Mouse (Mus musculus) cerebellum, postnatal 14 days (tissue): ENCODE measurements around the gene Spaca4.

Experiments used
- DNase-seq, 2 experiments: peaks; one replicate each; pipeline ENCODE4 v3.0.0; 2021; ENCODE audit warnings: mixed read lengths in 2 of 2

Spaca4 gene

DNA sequence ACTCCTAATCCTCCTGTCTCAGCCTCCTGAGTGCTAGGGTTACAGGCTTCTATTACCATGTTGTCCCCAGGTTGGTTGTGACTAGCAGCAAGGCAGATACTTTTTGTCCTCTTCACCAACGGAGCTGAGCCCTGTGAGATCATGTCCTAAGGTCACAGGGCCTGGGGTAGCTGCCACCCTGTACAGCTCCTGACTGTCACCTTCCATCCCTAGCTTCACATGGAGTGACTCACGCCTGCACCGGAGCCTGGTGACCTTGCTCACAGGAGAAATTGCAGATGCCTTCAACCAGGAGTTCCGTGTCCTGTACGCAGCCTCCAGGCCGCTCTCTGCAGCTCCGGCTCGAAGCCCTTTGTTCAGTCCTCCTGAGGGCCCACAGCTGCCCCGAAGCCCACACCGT lies 806 bp upstream of the Spaca4 start:
- no peak for DNase-seq

DNA sequence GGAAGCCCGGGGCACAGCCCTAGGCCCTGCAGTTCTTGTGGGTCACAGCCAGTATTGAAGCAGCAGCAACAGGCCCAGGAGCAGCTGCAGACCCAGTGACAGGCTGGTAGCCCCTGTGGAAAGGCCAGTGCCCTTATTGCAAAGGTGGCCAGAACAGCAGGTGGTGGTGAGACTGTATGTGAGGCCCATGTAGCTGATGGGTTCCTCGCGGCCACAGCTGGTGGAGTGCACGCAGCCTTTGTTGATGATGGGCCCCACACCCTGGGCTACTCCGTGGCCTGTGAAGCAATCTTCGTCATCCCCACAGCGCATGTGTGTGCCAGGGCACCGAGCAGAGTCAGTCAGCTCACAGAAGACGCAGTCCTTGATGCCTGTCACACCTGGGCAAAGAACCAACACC lies 462 bp downstream of the Spaca4 start:
- no peak for DNase-seq

DNA sequence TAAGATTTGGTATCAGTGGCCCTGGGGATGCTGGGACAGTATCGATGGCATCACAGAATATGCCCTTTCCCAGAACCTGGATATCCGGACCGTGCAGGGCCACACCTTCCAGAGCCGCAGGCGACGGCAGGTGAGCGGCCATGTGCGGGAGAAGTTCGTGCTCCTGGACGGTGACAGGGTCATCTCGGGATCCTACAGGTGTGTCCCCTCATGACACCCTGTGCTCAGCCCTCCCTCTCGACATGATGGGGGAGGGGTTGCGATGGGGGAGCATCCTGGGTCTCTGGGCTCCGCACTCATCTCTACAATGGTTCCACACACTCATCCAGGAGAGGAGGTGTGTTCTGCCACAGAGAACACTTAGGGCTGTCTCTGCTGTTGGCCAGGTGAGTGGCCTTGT lies 1.8 kb downstream of the Spaca4 start:
- DNase-seq = no peak

DNA sequence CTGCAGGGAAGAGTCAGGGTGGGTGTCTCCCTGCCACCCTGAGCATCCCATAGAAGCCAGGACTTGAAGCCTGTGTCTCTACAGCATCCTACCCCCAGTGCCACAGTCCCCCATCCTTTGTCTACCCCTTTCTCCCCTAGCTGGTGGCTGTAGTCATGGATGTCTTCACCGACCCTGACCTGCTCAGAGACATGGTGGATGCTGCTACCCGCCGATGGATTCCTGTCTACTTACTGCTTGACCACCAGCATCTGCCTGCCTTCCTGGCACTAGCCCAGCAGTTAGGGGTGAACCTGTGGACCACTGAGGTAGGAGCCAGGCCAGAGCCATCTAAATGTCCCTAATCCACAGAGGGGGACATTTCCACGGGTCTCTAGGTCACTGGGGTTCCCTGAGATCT lies 2.3 kb downstream of the Spaca4 start:
- no peak for DNase-seq

DNA sequence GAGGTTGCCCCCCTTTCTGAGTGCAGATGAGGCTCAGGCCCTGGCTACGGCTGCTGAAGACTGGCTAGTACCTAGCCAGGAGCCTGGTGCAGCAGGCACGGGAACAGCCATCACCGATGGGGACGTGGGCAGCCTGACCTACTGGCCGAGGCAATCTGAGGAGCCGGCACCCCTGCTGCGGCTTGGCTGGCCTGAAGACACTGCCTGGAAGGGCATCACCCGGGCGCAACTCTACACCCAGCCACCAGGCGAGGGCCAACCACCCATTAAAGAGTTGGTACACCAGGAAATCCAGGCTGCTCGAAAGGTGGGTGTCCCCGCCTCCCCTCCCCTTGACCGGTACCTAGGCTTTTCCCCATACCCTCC lies 3.3 kb downstream of the Spaca4 start:
- DNase-seq = peak; percentile 60 to 66

DNA sequence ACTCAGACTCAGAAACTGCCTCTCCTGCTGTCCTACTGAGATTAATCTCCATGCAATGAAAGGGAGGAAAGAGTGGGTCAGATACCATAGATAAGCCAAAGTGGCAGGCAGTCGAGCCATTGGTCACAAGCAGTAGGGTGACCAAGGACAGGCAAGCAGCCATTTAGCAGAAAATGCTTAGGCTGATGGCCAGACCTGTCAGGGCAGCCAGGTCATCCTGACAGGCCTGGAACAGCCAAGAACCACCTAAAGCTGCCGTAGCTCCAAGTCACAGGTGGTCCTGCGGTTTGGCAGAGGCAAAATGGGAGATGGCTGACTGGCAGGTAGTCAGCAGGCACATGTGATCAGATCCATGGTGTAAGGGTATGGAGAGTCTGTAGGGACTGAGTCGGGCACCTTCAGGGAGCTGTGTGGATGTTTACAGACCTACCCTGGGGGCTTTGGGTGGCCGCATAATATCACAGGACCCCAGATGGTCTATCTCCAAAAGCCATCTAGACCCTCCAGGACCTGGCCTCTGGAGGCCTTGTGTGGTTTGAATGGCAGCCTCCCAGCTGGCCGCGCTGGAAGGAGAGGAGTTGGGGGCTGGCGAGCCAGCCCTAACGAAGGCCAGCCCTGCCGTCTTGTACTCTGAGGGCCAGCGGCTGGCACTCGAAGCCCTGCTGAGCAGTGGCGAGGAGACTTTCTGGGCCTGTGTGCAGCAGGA lies 3.8 kb downstream of the Spaca4 start:
- DNase-seq = peak; percentile 68 to 72

DNA sequence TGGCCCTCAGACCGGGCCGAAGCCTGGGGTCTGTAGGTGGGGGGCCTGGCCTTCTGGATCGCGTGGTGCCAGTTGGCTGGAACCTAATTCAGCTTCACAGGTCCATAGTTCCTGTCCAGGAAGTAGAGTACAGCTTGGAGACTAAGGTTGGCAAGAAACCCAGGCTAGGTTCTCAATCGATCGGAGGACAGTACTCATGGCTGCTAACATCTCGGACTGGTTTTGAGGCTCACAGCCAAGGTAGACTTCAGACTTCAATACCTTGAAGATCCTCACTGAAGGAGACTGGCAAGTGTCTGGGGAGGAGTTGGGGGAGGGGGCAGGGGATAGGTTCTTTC lies 4.4 kb downstream of the Spaca4 start:
- DNase-seq = no peak

DNA sequence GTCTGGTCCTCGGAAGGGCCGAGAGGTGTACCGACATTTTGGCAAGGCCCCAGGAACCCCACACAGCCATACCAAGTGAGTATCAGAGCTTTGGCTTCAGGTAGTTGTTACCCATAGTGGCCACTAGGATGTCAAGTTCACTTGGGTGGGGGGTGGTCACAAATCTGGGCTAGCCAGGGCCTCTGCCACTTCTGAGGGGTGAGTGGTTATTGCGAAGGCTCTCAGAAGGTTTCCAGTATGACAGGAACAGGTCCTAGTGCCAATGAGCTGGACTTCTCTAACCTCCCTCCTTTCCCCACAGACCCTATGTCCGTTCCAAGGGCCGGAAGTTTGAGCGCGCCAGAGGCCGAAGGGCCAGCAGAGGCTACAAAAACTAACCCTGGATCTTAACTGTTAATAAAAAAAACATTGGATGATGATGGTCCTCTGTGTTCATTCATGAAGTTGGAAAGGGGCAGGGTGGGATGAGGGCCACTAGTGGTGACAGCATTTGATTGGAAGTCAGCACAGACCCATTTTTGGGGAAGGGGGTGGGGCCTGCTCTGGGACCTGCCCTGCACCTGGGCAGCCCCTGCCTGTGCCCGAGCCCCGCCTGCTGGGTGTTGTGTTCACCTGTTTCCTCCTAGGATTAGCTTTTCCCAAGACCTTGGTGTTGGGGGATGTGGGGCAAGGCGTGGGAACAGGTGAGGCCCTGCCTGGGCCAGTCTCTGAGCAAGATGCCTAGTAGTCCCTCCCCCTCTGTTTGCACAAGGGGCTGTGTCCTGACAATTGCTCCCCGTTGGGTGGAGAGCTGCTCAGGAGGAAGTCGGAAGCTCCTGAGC lies 5.0 kb downstream of the Spaca4 start, which contains the start of gene Fam83e:
Fam83e (plus strand) TSS at position 800 of the 821 bp plus-strand sequence.
- peak; percentile 20 to 52 for DNase-seq

DNA sequence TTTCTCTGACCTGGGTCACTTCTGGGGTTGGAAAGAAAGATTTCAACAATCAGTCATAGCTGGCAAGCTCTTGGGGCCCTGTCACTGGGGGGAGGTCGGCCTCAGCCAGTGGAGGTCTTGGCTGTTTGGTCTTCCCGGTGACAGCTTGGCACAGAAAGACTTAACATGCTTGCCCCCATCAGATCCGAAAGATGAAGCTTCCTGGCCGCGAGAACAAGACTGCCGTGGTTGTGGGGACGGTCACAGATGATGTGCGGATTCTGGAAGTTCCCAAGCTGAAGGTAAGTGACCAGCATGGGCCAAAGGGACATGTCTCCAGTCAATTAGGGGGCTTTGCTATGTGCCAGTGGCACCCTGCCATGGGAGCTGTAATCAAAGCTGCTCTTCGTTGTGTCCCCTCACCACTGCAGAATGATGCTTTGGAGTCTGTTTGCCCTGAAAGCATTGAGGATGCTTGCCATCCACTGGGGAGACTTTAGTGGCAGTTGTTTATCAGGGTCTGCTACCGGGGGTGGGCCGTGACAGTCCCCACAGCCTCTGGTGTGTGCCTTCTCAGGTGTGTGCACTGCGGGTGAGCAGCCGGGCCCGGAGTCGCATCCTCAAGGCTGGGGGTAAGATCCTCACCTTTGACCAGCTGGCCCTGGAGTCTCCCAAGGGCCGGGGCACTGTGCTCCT lies 5.7 kb downstream of the Spaca4 start:
- peak in 1 of 2 experiments; percentile 25 for DNase-seq

DNA sequence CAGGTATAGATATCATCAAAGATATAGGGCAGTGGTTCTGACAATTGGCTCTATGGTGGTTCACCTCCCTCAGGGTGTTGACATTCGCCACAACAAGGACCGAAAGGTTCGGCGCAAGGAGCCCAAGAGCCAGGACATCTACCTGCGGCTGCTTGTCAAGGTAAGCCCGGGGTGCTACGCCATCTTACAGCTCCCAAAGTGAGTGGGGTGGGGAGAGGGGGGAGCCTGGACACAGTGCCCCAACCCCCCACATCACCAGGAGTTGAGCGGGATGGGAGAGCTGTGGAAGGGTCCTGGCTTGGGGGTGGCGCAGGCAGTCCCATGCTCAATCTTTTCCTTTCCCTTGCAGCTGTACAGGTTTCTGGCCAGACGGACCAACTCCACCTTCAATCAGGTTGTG lies 6.4 kb downstream of the Spaca4 start:
- DNase-seq = no peak

DNA sequence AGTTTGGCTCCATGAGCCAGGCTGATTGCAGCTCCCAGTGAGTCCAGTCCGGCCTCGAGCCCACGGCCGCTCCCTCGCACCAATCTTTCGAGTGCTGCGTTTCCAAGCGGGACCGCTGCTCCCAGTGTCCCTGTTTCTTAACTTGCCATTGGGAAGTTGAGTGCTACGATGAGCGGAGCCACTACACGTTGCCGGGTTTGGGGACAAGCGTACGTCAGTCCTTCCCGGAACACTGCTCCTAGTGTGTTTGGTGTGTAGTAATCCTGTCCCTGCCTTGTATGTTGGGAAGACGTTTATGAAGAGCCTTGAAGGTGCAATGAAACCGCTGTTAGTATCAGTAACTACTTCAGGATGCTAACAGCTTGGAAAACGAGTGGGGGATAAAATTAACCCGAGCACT lies 7.3 kb downstream of the Spaca4 start:
- no peak for DNase-seq

DNA sequence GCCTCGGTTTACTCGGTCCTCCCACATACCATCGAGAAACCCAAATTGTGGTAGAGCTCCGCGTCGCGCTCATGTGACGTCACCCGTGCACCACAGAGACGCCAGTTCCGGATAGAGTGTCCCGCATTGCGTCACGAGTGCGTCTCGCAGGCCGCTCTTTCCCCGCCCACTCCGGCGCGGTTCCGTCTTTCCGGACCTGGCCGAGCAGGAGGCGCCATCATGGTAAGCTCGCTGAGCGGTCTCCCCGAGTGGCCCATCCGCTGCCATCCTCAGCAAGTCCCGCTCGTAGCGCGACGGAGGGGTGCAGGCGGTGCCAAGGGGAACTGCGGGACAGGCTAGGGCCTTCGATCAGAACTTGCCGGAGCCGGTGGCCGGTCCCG lies 7.7 kb downstream of the Spaca4 start, which contains the start of gene Sphk2:
Sphk2 (minus strand) TSS at position 85 of the 380 bp plus-strand sequence.
- peak; percentile 99 for DNase-seq

DNA sequence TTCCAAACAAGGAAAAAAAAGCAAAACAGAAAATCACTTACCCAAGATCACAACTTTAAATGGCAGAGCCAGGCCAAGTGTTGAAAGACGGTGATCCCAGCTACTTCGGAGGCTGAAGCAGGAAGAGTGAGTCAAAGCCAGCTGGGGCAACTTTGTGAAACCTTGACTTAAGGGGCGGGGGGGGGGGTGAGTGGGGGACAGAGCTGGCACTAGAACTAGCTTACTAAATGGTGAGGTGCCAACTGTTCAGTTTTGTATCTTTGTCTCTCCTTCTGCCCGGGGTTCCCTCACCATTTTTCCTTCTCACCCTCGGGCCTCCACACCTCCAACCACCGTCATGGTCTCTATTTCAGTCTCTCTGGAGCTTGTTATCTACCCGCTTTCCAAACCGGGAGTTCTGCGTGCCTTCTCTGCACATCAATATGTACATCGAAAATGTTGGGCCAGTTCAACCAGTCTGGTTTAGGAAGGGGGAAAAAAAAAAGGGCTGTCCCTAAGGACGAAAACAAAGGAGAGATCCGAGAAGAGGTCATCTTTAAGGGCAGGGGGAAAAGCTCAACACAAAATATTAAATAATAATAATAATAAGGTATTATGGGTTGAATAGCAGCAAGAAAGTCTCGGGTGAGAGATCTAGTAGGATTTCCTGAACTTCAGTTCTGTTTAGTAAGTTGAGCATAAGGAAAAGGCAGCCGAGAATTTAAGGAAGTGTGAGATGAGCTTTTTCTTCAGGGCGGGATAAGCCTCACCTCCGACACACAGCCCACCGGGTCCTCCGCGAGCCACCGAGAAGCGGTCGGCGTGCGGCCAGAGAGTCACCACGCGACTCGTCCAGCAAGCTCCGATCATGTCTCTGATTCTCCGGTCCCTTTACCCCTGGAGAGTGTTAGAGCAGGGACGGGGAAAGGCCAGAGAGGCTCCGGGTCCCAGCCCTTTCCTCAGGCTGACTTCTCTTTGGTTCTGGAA lies 8.4 kb downstream of the Spaca4 start:
- peak in 1 of 2 experiments; percentile 15 for DNase-seq

DNA sequence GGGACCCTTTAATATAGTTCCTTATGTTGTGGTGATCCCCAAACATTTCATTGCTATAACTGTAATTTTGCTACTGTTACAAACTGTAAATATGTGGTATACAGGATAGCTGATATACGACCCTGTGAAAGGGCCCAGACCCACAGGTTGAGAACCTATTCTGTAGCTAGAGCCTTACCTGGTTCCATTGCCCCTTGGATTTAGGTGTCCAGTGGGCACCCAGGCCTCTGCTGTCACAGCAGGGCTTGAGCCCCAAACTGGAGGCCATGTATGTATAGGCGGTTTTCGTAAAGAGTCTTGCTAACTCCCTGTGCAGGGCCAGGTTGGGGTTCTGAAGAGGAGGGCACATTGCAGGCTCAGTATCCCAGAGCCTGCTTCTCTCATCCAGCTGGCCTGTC lies 9.2 kb downstream of the Spaca4 start:
- no peak for DNase-seq

DNA sequence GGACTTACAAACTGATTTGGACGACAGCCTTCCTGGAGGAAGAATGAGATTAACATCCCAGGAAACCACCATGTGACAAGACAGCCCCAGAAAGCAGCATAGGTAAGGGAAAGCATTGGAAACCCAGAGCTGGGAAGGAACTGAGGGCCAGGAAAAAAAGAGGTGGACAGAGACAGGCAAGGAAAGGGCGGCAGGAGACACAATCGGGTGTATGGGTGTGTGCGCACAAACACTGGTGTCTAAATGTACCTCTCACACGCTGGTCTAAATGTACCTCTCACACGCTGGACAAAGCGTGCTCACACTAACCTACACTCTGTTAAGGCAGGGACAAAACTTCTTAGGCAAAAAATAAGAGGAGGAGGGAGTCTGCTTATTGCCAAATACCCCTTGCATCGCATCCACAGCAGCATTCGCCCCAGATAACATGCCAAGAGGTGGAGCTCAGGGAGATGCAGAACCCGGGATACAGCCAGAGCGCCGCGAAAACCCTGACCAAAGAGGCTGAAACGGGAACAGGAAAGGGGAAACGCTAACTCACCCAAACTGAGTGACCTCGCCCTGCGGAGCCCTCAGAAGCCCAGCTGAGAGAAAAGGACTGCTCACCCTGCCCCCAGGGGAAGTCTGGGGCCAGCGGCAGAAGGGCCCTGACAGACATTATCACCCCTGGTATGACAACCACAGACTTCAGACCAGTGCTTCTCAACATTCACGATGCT lies 9.7 kb downstream of the Spaca4 start:
- DNase-seq = no peak

DNA sequence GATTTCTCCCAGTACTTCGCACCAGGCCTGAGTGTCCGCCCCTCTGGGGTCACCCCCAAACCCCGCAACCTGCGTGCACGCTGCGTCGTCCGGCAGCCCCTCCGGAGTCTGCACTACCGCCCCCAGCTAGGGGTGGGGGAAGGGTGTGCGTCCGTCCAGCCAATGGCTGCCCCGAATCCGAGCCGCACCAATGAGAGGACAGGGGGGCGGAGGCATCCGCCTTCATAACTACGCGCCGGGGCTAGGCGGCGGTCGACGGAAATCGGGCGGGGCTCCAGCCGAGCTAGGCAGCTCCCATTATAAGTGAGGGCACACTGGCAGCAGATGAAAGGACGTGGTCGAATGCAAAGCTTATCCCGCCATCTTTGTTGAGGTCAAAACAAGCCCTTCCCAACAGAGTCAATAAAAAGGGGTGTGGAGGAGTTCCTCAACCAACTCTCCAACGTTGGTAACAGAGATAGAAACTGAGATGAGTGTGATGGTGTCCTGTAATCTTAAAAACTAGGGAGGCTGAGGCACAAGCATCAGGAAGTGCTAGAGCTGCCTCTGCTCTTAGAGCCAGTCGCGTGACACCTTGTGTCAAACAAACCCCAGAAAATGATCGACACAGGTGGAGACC lies 10.4 kb downstream of the Spaca4 start, which contains the start of gene Rpl18:
Rpl18 (plus strand) TSS at position 368 of the 619 bp plus-strand sequence.
- DNase-seq = peak; percentile 99

DNA sequence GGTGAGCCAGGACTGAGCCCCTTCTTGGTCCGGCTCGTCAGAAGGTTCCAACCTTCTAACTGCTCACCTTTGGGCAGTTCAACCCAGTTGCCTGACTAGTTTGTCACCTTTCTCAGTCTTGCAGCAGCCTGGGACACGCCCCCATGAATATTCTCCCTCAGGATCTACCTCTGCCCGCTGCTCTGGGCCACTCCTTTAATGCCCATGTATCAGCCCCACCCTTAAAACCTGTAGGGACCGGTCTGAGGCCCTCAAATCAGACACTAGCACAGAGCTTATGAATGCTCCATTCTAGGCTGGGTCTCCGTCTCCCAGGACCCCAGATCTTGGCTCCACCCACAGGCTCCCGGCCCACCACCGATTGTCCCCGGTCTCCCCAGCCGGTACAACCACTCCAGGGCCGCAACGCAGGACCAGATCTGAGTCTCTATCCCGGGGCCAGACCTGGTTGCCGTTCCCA lies 11.0 kb downstream of the Spaca4 start:
- DNase-seq = peak in 1 of 2 experiments; percentile 29

DNA sequence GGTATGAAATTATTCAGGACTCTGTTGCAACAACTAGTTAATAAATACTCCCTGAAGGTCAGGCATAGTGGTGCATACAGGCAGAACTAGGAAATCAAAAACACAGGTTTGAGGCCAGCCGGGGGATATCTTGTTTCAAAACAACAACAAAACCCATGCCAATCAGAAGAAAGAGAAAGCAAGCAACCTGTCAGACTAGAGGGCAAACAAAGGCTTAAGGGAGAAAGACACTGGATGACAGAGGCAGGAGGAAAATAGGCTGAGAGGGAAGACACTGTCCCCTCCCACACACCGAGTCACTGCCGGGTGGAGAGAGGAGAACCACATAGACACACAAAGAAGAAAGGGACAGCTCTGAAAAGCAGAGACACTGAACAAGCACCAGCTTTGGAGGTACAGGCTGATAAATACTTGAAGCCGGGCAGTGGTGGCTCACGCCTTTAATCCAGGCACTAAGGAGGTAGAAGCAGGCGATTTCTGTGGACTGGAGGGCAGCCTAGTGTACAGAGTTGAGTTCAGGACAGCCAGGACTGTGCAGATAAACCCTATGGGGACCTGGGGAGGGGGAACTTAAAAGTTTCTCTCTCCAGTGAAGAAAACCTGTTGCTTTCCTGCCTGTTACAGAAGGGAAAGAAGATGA lies 11.6 kb downstream of the Spaca4 start:
- no peak for DNase-seq

DNA sequence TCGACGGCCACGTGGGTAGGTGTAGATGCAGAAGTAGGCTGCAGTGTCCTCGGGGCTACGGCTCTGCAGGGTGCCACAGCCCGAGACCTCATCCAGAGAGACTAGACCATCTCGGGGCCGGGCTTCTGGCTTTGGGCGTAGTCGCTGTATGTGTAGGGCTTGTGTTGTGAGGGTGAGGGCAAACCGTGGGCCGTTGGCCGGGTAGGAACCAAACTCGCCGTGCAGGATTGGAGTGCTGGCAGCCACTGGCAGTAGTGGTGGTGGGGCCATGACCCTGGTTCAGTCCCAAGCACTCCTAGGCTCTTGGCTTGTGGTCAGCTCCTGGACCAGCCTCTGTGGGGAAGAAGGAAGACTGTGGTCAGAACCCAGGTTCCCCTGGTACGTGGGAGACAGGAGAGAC lies 12.2 kb downstream of the Spaca4 start:
- peak in 1 of 2 experiments; percentile 35 for DNase-seq

DNA sequence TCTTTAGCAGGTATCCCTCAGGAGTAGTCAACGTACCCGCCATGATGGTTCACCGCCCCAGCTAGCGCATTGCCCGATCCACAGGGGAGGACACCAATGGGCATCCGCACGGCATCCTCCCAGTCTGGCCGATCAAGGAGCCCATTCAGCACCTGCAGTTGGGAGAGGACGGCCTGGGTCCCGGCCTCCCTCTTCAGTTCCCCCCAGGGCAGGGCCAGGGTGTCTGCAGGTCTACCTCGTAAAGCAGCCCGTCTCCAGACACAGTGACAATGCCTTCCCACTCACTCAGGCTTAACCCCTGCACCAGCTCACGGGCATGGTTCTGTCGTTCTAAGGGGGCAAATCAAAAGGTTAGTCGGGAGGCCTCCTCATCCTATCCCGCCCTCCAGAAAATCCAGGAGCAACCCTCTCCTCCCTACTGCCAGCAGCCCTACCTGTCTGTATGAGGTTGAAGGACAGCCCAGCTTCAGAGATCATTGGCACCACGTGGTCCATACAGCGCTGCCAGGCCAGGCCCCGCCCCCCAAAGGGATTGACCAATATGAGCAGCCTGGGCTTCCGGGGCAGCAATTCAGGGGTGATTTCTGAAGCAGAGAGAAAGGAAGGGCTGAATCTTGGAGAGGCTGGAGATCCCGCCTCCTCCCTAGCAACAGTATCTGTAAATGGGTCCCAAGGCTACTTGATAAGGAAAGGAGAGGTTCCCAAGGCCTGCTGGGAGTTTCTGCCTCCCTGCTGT lies 13.4 kb downstream of the Spaca4 start:
- DNase-seq = peak; percentile 39 to 69
